Comparison of ENCODE assay signal across 2 mouse cellular contexts in the genomic region with DNA sequence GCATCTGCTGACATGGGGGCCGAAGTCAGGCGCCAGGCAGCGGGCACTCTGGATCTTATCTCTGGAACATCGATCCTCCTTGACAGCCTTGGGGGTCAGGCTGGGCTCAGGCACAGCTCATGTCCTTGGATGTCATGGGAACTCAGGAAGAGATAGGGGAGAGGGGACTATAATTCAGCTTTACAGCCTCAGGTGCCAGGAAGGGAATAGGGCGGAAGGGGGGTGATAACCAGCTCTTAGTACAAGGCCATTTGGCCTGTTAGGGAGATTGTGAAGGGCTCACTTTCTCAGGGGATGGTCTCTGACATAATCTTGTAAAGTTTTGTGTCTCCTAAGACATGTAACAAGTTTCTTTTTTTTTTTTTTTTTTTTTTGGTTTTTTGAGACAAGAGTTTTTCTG. TPM values are rescaled to one million over a fixed set of nuclear protein-coding genes. Genes with fewer than 3 reads are reported as not detected.
"Had no signal": no experiment of that assay in that cellular context is flagged by ENCODE, and none has a peak within 500 bp of the region (broad histone marks: within the 10 kb centered on the region; RNA-seq: fewer than 3 reads in every experiment).

No protein-coding gene starts in this region.

RNA-seq across cellular contexts. Expression of a gene that starts 22.6 kb away (rescaled TPM):
- total RNA-seq: megakaryocyte-erythroid progenitor cell, adult 5-6 weeks had no signal
- polyA plus RNA-seq: myocyte had no signal
